Mouse (Mus musculus) intestine, embryonic 16.5 days (tissue): ENCODE results near the gene Inha. TPM values are rescaled to one million over a fixed set of nuclear protein-coding genes. Genes with fewer than 3 reads are reported as not detected.

Experiments used
- polyA plus RNA-seq: library from polyadenylated mRNA; unstranded; fragments of >200 nt; fragmentation: Nextera tagmentation; extraction: Ambion mirVana; gene quantifications from 2 replicates; pipeline ENCODE4 v1.2.1, GENCODE M21; 2015

Gene Inha
- polyA plus RNA-seq, 1 experiment from 2014 or later, result 7.3 TPM

Other genes starting within 250 kb of the Inha start
- 2.9 and 3.0 TPM in 2 replicates for gene Ptprn, start 242.6 kb upstream of the Inha start, polyA plus RNA-seq
- gene Resp18, start 228.7 kb upstream of the Inha start, polyA plus RNA-seq, result 9.2 and 9.9 TPM in 2 replicates
- 159 and 160 TPM in 2 replicates for gene Dnpep, start 189.1 kb upstream of the Inha start, polyA plus RNA-seq
- 149 and 159 TPM in 2 replicates for gene Des, start 146.7 kb upstream of the Inha start, polyA plus RNA-seq
- 33.5 and 35.2 TPM in 2 replicates for gene Speg, start 131.8 kb upstream of the Inha start, polyA plus RNA-seq
- 134 and 137 TPM in 2 replicates for gene Gmppa, start 71.1 kb upstream of the Inha start, polyA plus RNA-seq
- 2.0 and 2.4 TPM in 2 replicates for gene Asic4, start 56.6 kb upstream of the Inha start, polyA plus RNA-seq
- 25.2 and 28.8 TPM in 2 replicates for gene Chpf, start 27.8 kb upstream of the Inha start, polyA plus RNA-seq
- 1.5 and 1.9 TPM in 2 replicates for gene Tmem198, start 27.5 kb upstream of the Inha start, polyA plus RNA-seq
- gene Obsl1, start 625 bp upstream of the Inha start, polyA plus RNA-seq, result 38.7 and 42.7 TPM in 2 replicates
- 16.6 and 17.8 TPM in 2 replicates for gene Stk11ip, start 14.5 kb downstream of the Inha start, polyA plus RNA-seq
- 7.6 and 9.8 TPM in 2 replicates for gene Slc4a3, start 39.2 kb downstream of the Inha start, polyA plus RNA-seq